Mouse (Mus musculus): ENCODE results near the gene Lmln. TPM values are rescaled to one million over a fixed set of nuclear protein-coding genes. Genes with fewer than 3 reads are reported as not detected.
"Not testable (repeated sequence)": the region's sequence is repeated elsewhere in the genome, so short reads cannot be mapped to it uniquely, and the experiment has no call there.

Lmln gene
- total RNA-seq, 1 experiment = 9.1 TPM

DNA sequence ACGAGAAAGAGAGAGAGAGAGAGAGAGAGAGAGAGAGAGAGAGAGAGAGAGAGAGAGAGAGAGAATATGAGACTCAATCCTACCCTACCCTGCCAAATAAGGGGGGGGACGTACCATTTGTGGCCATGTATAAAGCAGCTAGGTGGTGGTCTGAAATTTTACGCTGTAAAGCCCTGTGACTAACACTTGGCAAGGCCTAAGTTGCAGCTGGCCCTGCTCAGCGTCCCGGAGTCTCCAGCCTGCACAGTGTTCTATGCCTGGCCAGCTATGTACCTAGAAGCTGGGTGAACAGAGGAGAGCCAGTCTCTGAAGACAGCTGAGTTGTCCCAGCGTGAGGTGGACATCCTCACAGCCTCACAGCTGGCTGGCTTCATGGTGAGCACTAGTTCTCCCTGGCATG is 64.7 kb downstream of the Lmln start:
- H3K4me3 ChIP-seq (ENCODE audit: insufficient read depth in 1 of 2, low read depth in 1 of 2, low read length in 2 of 2, poor library complexity in 1 of 2, severe bottlenecking in 1 of 2) = no peak overlapping the region
- no peak for DNase-seq (ENCODE audit: low read depth, low spot score)

DNA sequence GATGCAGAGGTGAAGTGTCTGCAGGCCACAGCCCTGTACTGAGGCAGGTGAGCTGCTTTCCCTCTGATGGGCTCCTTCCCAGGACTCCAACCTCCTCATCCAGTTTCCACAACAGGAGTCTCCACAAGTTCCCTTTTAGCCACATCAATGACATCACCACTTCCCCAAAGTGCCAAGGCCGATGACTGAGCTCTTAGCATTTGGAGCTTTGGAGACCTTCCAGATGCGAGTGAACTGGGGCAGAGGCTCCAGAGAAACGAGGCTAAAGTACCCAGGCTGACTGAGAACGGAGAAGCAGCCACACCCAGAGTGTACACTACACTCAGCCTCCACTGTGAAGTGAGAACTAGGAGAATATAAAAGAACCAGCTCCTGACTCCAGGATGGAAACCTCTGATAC is 68.4 kb downstream of the Lmln start:
- no peak for TF ChIP-seq HCFC1 (IDR thresholded peaks at IDR 0.05; ENCODE audit: borderline replicate concordance, insufficient read depth, low read length)
- TF ChIP-seq ZNF384 (IDR thresholded peaks at IDR 0.05; ENCODE audit: low read depth, low read length) = no peak
- TF ChIP-seq MAFK (IDR thresholded peaks at IDR 0.05; ENCODE audit: insufficient read depth, low read depth, low read length) = no peak
- TF ChIP-seq CHD2 (IDR thresholded peaks at IDR 0.05; ENCODE audit: low read depth, low read length) = no peak
- TF ChIP-seq ZC3H11A (IDR thresholded peaks at IDR 0.05; ENCODE audit: borderline replicate concordance, low read depth, low read length) = no peak
- DNase-seq (ENCODE audit: low read depth, low spot score) = no peak
- Histone ChIP-seq H3K4me1 (ENCODE audit: control insufficient read depth in 2 of 2, insufficient read depth in 2 of 2, low read length in 2 of 2, poor library complexity in 1 of 2) (peaks cover 0 to 4% of the 10 kb centered on the region in 2 experiments; a peak in 1 of 4 replicates), H3K36me3 (ENCODE audit: control insufficient read depth, insufficient read depth, low read length, poor library complexity, severe bottlenecking) (no peaks in the 10 kb centered on the region), H3K4me3 (ENCODE audit: insufficient read depth in 1 of 2, low read depth in 1 of 2, low read length in 2 of 2, poor library complexity in 1 of 2, severe bottlenecking in 1 of 2) (no peak overlapping the region), H3K27ac (ENCODE audit: insufficient read depth, low read depth, low read length, poor library complexity, severe bottlenecking) (no peak overlapping the region), H3K9ac (ENCODE audit: insufficient read depth, low read depth, low read length, poor library complexity, severe bottlenecking) (no peak overlapping the region), H3K9me3 (ENCODE audit: control insufficient read depth, insufficient read depth, low read depth, low read length) (no peaks in the 10 kb centered on the region)
- in situ Hi-C loops (cut with MboI; ENCODE audit: low sequenced_read_pairs in 2 of 2, unreplicated experiment in 2 of 2) = no loop called here

More for the DNA sequence above, 64.7 kb downstream of the Lmln start:
- peaks cover 8% of the 10 kb centered on the region; the same call in 1 of the 2 replicates for H3K36me3 ChIP-seq (ENCODE audit: control insufficient read depth, insufficient read depth, low read length, poor library complexity, severe bottlenecking)
- H3K4me1 ChIP-seq (ENCODE audit: control insufficient read depth in 2 of 2, insufficient read depth in 2 of 2, low read length in 2 of 2, poor library complexity in 1 of 2) = peaks cover 0 to 4% of the 10 kb centered on the region in 2 experiments; a peak in 1 of 4 replicates
- H3K9ac ChIP-seq (ENCODE audit: insufficient read depth, low read depth, low read length, poor library complexity, severe bottlenecking) = no peak overlapping the region
- TF ChIP-seq CHD2 (IDR thresholded peaks at IDR 0.05; ENCODE audit: low read depth, low read length) (no peak), ZNF384 (IDR thresholded peaks at IDR 0.05; ENCODE audit: low read depth, low read length) (no peak), ZC3H11A (IDR thresholded peaks at IDR 0.05; ENCODE audit: borderline replicate concordance, low read depth, low read length) (no peak), HCFC1 (IDR thresholded peaks at IDR 0.05; ENCODE audit: borderline replicate concordance, insufficient read depth, low read length) (no peak), MAFK (IDR thresholded peaks at IDR 0.05; ENCODE audit: insufficient read depth, low read depth, low read length) (no peak)
- H3K9me3 ChIP-seq (ENCODE audit: control insufficient read depth, insufficient read depth, low read depth, low read length) = no peaks in the 10 kb centered on the region
- in situ Hi-C loops (cut with MboI; ENCODE audit: low sequenced_read_pairs in 2 of 2, unreplicated experiment in 2 of 2) = no loop called here
- H3K27ac ChIP-seq (ENCODE audit: insufficient read depth, low read depth, low read length, poor library complexity, severe bottlenecking) = no peak overlapping the region

DNA sequence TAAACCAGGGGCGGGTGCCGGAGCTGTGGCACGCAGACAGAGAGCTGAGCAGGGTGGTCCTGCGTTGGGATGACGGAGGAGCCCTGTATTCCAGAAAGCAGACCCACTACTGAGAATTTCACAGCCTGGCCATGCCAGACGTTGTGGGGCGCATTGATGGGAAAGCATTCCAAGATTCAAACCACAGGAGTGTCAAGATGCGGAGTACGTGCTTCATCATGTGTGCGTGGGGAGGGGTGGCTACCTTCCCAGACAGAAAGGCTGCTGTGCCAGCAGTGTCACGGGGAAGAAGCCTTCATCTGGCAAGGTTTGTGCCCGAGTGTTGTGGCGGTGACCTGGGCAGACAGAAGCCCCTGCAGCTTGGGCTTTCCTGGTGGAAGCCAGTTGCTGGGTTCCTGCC is 70.9 kb downstream of the Lmln start:
- Histone ChIP-seq H3K4me3 (ENCODE audit: insufficient read depth in 1 of 2, low read depth in 1 of 2, low read length in 2 of 2, poor library complexity in 1 of 2, severe bottlenecking in 1 of 2) (peak overlapping the region; percentile 24 to 54), H3K36me3 (ENCODE audit: control insufficient read depth, insufficient read depth, low read length, poor library complexity, severe bottlenecking) (no peaks in the 10 kb centered on the region), H3K27ac (ENCODE audit: insufficient read depth, low read depth, low read length, poor library complexity, severe bottlenecking) (no peak overlapping the region), H3K9ac (ENCODE audit: insufficient read depth, low read depth, low read length, poor library complexity, severe bottlenecking) (peak overlapping the region; percentile 4; the same call in 1 of the 2 replicates), H3K9me3 (ENCODE audit: control insufficient read depth, insufficient read depth, low read depth, low read length) (no peaks in the 10 kb centered on the region), H3K4me1 (ENCODE audit: control insufficient read depth in 2 of 2, insufficient read depth in 2 of 2, low read length in 2 of 2, poor library complexity in 1 of 2) (peaks cover 0 to 4% of the 10 kb centered on the region in 2 experiments; a peak in 1 of 4 replicates)
- TF ChIP-seq MAFK (IDR thresholded peaks at IDR 0.05; ENCODE audit: insufficient read depth, low read depth, low read length) (no peak), ZNF384 (IDR thresholded peaks at IDR 0.05; ENCODE audit: low read depth, low read length) (no peak)
- DNase-seq (ENCODE audit: low read depth, low spot score) = no peak
- in situ Hi-C loops (cut with MboI; ENCODE audit: low sequenced_read_pairs in 2 of 2, unreplicated experiment in 2 of 2) = no loop called here

DNA sequence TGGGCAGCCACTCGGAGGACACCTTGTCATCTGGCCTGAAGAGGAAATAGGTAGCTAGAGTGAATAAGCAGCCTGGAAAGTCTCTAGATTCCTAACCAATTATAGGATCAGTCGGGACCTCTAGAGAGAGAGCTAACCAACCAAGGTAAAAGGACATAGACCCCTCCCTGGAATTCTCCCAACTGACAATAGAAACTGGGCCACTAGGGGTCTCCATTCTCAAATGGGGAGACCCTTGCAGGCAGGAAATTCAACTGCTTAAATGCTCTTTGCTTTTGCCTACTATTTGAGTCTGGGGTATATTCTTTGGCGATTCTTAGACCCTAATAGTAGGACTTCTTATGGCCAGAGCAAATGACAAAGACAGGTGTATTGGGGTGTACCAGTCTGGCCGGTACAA is 72.8 kb downstream of the Lmln start:
- in situ Hi-C loops (cut with MboI; ENCODE audit: low sequenced_read_pairs in 2 of 2, unreplicated experiment in 2 of 2) = no loop called here
- H3K9ac ChIP-seq (ENCODE audit: insufficient read depth, low read depth, low read length, poor library complexity, severe bottlenecking) = no peak overlapping the region
- no peak for DNase-seq (ENCODE audit: low read depth, low spot score)
- TF ChIP-seq MAFK (IDR thresholded peaks at IDR 0.05; ENCODE audit: insufficient read depth, low read depth, low read length) = no peak
- no peak for TF ChIP-seq HCFC1 (IDR thresholded peaks at IDR 0.05; ENCODE audit: borderline replicate concordance, insufficient read depth, low read length)
- no peak for TF ChIP-seq ZNF384 (IDR thresholded peaks at IDR 0.05; ENCODE audit: low read depth, low read length)
- TF ChIP-seq CHD2 (IDR thresholded peaks at IDR 0.05; ENCODE audit: low read depth, low read length) = no peak
- no peak for TF ChIP-seq ZC3H11A (IDR thresholded peaks at IDR 0.05; ENCODE audit: borderline replicate concordance, low read depth, low read length)
- H3K9me3 ChIP-seq (ENCODE audit: control insufficient read depth, insufficient read depth, low read depth, low read length) = no peaks in the 10 kb centered on the region
- H3K4me1 ChIP-seq (ENCODE audit: control insufficient read depth in 2 of 2, insufficient read depth in 2 of 2, low read length in 2 of 2, poor library complexity in 1 of 2) = peaks cover 0 to 4% of the 10 kb centered on the region in 2 experiments; a peak in 1 of 4 replicates
- no peak overlapping the region for H3K4me3 ChIP-seq (ENCODE audit: insufficient read depth in 1 of 2, low read depth in 1 of 2, low read length in 2 of 2, poor library complexity in 1 of 2, severe bottlenecking in 1 of 2)
- H3K36me3 ChIP-seq (ENCODE audit: control insufficient read depth, insufficient read depth, low read length, poor library complexity, severe bottlenecking) = no peaks in the 10 kb centered on the region
- no peak overlapping the region for H3K27ac ChIP-seq (ENCODE audit: insufficient read depth, low read depth, low read length, poor library complexity, severe bottlenecking)

DNA sequence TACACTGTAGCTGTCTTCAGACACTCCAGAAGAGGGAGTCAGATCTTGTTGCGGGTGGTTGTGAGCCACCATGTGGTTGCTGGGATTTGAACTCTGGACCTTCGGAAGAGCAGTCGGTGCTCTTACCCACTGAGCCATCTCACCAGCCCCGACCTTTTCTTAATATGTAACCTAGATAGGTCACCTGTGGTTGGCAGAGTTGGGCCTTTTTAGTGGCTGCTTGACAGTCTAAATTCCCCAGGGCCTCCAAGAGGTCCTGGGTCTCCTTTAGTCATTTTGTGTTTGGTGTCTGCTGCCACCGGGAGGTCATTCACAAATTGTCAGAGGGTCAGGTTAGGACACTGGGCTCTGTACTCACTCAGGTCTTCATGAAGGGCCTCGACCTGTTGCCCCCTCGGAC is 76.7 kb downstream of the Lmln start:
- H3K4me3 ChIP-seq (ENCODE audit: insufficient read depth in 1 of 2, low read depth in 1 of 2, low read length in 2 of 2, poor library complexity in 1 of 2, severe bottlenecking in 1 of 2); H3K9me3 ChIP-seq (ENCODE audit: control insufficient read depth, insufficient read depth, low read depth, low read length); H3K4me1 ChIP-seq (ENCODE audit: control insufficient read depth in 2 of 2, insufficient read depth in 2 of 2, low read length in 2 of 2, poor library complexity in 1 of 2); in situ Hi-C loops (cut with MboI; ENCODE audit: low sequenced_read_pairs in 2 of 2, unreplicated experiment in 2 of 2); H3K9ac ChIP-seq (ENCODE audit: insufficient read depth, low read depth, low read length, poor library complexity, severe bottlenecking); DNase-seq (ENCODE audit: low read depth, low spot score); H3K36me3 ChIP-seq (ENCODE audit: control insufficient read depth, insufficient read depth, low read length, poor library complexity, severe bottlenecking); H3K27ac ChIP-seq (ENCODE audit: insufficient read depth, low read depth, low read length, poor library complexity, severe bottlenecking): not testable (repeated sequence)
